Mouse (Mus musculus) erythroblast, embryonic 14.5 days (primary cell): ENCODE data around the gene Dnm3.

Experiments
- GATA1 ChIP-seq: IDR thresholded peaks from 2 replicates; pipeline ENCODE4 v1.6.1; 2012; ENCODE audit warnings: low read length, inconsistent platforms, mixed read lengths
- TAL1 ChIP-seq: IDR thresholded peaks from 3 replicates; pipeline ENCODE4 v1.6.1; 2012; ENCODE audit warnings: low read length, inconsistent platforms, mixed read lengths

- no peak for TF ChIP-seq GATA1
- no peak for TF ChIP-seq TAL1
Observed at GRCm38 (mm10) chr1:162336224-162336623, 141.6 kb downstream of the Dnm3 start.
